9 mouse cellular contexts compared by ENCODE assay signal in genomic region chr1:175923848-175924787, GRCm38 (mm10). TPM values are rescaled to one million over a fixed set of nuclear protein-coding genes. Genes with fewer than 3 reads are reported as not detected.
DNase-seq lines count a peak whose midpoint lies in the region; ATAC-seq and TF ChIP-seq lines count a peak whose summit lies in the region.
"Had no signal": no experiment of that assay in that cellular context is flagged by ENCODE, and none has a peak within 500 bp of the region (broad histone marks: within the 10 kb centered on the region; RNA-seq: fewer than 3 reads in every experiment).

No protein-coding gene starts in this region.

- H3K9ac ChIP-seq in intestine, postnatal 0 days (ENCODE audit: low read depth, low read length): no peak overlapping the region
- H3K9ac ChIP-seq: embryonic facial prominence, embryonic 12.5 days had no signal

- no peaks in the 10 kb centered on the region for H3K9me3 ChIP-seq in intestine, postnatal 0 days (ENCODE audit: control insufficient read depth)
- H3K9me3 ChIP-seq: embryonic facial prominence, embryonic 12.5 days had no signal

- no peaks in the 10 kb centered on the region for H3K36me3 ChIP-seq in intestine, postnatal 0 days (ENCODE audit: control insufficient read depth, insufficient read depth)
- H3K36me3 ChIP-seq: embryonic facial prominence, embryonic 12.5 days had no signal

- no peak overlapping the region for H3K27ac ChIP-seq in intestine, postnatal 0 days (ENCODE audit: low read depth, low read length)
- H3K27ac ChIP-seq: embryonic facial prominence, embryonic 12.5 days had no signal

- intact Hi-C loops in left cerebral cortex, postnatal 36 days (cut with DNase I): loop anchor here (2.0 to 10.0 kb wide), 2 partner anchors 249 to 297 kb away; no protein-coding TSS in a partner anchor

- H3K27me3 ChIP-seq in intestine, postnatal 0 days (replicated peaks; ENCODE audit: control insufficient read depth, insufficient read depth, low read length): no peaks in the 10 kb centered on the region
- H3K27me3 ChIP-seq: embryonic facial prominence, embryonic 12.5 days had no signal

- no peak overlapping the region for H3K4me3 ChIP-seq in intestine, postnatal 0 days (ENCODE audit: low read depth, low read length)
- H3K4me3 ChIP-seq: embryonic facial prominence, embryonic 12.5 days had no signal

- TF ChIP-seq CTCF in intestine, postnatal 0 days (IDR thresholded peaks at IDR 0.05; ENCODE audit: low read depth): peak; percentile 87

- ATAC-seq in intestine, postnatal 0 days: no peak

- peak; percentile 45 to 48 for DNase-seq in urinary bladder, adult 18-20 months (ENCODE audit: low spot score in 2 of 2)
- no peak for DNase-seq in urinary bladder, postnatal 10 days (ENCODE audit: low spot score)
- peak; percentile 86 to 89 for DNase-seq in cerebellum, postnatal 10 days
- peak; percentile 39 to 83 for DNase-seq in frontal cortex, postnatal 14 days (ENCODE audit: low spot score in 2 of 2)
- peak; percentile 65 to 73 for DNase-seq in left cerebral cortex, postnatal 36 days (ENCODE audit: low spot score in 2 of 2)
- DNase-seq in natural killer cell, adult 2 months (ENCODE audit: low spot score in 2 of 2): peak; percentile 29 to 49
- DNase-seq in spleen, postnatal 4 days (ENCODE audit: low spot score in 2 of 2): peak; percentile 63 to 86

- 43% methylated on average over 7 of the region's 7 CpGs for WGBS in intestine, postnatal 0 days

- H3K4me1 ChIP-seq in intestine, postnatal 0 days (replicated peaks; ENCODE audit: control insufficient read depth, insufficient read depth, low read length): no peaks in the 10 kb centered on the region
- H3K4me1 ChIP-seq: embryonic facial prominence, embryonic 12.5 days had no signal

- H3K4me2 ChIP-seq in intestine, postnatal 0 days (replicated peaks; ENCODE audit: low read depth): no peak overlapping the region
- H3K4me2 ChIP-seq: embryonic facial prominence, embryonic 12.5 days had no signal

RNA-seq across cellular contexts. Expression of gene Gm38100, which starts 4.0 kb away (rescaled TPM):
- polyA plus RNA-seq in intestine, postnatal 0 days (2015; fragmentation: Nextera tagmentation; extraction: Ambion mirVana): not detected in 2 replicates
- not detected for total RNA-seq in left cerebral cortex, postnatal 36 days (2021)

RNA-seq across cellular contexts. Expression of gene Exo1, which starts 43.7 kb away (rescaled TPM):
- polyA plus RNA-seq in intestine, postnatal 0 days (2015; fragmentation: Nextera tagmentation; extraction: Ambion mirVana): 8.5 and 10.6 TPM in 2 replicates
- 1 to 10 TPM in 1 of 2 experiments, under 1 TPM in 1; 0.16 to 1.8 TPM for total RNA-seq in left cerebral cortex, postnatal 36 days (2021)

RNA-seq across cellular contexts. Expression of gene Rbm8a2, which starts 54.8 kb away (rescaled TPM):
- polyA plus RNA-seq in intestine, postnatal 0 days (2015; fragmentation: Nextera tagmentation; extraction: Ambion mirVana): 0.29 and 0.34 TPM in 2 replicates
- under 1 TPM in 1 of 2 experiments, not detected in 1; 0.32 TPM for total RNA-seq in left cerebral cortex, postnatal 36 days (2021)
